Mouse (Mus musculus) neural tube, embryonic 13.5 days (tissue): ENCODE results near the gene Zfp850. TPM values are rescaled to one million over a fixed set of nuclear protein-coding genes. Genes with fewer than 3 reads are reported as not detected.

Experiments used
- ATAC-seq: fragments of 200-750 bp; cut with Nextera tagmentation; 2 replicates; pipeline ENCODE4 v1.8.0; 2017; ENCODE audit warnings: low read depth, mild to moderate bottlenecking, moderate TSS enrichment, moderate library complexity
- H3K27ac ChIP-seq: fragments of 300-500 bp; sonication (generic); replicated peaks from 2 replicates; pipeline ENCODE4 v1.5.1; 2015; ENCODE audit warnings: moderate library complexity, mild to moderate bottlenecking, inconsistent platforms
- H3K27me3 ChIP-seq: fragments of 300-500 bp; sonication (generic); 2 replicates; pipeline ENCODE4 v1.6.1; 2015; ENCODE audit warnings: mild to moderate bottlenecking, inconsistent platforms
- H3K36me3 ChIP-seq: fragments of 300-500 bp; sonication (generic); 2 replicates; pipeline ENCODE4 v1.6.1; 2015; ENCODE audit warnings: mild to moderate bottlenecking, inconsistent platforms
- H3K4me1 ChIP-seq: fragments of 300-500 bp; sonication (generic); replicated peaks from 2 replicates; pipeline ENCODE4 v1.6.1; 2015; ENCODE audit warnings: inconsistent platforms
- H3K4me2 ChIP-seq: fragments of 300-500 bp; sonication (generic); 2 replicates; pipeline ENCODE4 v1.6.1; 2015; ENCODE audit warnings: inconsistent platforms, mild to moderate bottlenecking, moderate library complexity
- H3K4me3 ChIP-seq: fragments of 300-500 bp; sonication (generic); 2 replicates; pipeline ENCODE4 v1.5.1; 2015; ENCODE audit warnings: mild to moderate bottlenecking, inconsistent platforms
- H3K9ac ChIP-seq: fragments of 300-500 bp; sonication (generic); 2 replicates; pipeline ENCODE4 v1.6.1; 2015; ENCODE audit warnings: moderate library complexity, mild to moderate bottlenecking, inconsistent platforms
- H3K9me3 ChIP-seq: fragments of 300-500 bp; sonication (generic); 2 replicates; pipeline ENCODE4 v1.6.1; 2016; ENCODE audit warnings: inconsistent platforms
- WGBS: fragments of 180-500 bp; shearing (Covaris S2); methylation state at CpG from one replicate; pipeline ENCODE4 v1.1.7; 2015; 5-methylcytosine and 5-hydroxymethylcytosine counted together
- polyA plus RNA-seq: library from polyadenylated mRNA; unstranded; fragments of >200 nt; fragmentation: Nextera tagmentation; extraction: Ambion mirVana; gene quantifications from 2 replicates; pipeline ENCODE4 v1.2.1, GENCODE M21; 2015

The Zfp850 gene
- 4.9 and 5.5 TPM in 2 replicates for polyA plus RNA-seq

DNA sequence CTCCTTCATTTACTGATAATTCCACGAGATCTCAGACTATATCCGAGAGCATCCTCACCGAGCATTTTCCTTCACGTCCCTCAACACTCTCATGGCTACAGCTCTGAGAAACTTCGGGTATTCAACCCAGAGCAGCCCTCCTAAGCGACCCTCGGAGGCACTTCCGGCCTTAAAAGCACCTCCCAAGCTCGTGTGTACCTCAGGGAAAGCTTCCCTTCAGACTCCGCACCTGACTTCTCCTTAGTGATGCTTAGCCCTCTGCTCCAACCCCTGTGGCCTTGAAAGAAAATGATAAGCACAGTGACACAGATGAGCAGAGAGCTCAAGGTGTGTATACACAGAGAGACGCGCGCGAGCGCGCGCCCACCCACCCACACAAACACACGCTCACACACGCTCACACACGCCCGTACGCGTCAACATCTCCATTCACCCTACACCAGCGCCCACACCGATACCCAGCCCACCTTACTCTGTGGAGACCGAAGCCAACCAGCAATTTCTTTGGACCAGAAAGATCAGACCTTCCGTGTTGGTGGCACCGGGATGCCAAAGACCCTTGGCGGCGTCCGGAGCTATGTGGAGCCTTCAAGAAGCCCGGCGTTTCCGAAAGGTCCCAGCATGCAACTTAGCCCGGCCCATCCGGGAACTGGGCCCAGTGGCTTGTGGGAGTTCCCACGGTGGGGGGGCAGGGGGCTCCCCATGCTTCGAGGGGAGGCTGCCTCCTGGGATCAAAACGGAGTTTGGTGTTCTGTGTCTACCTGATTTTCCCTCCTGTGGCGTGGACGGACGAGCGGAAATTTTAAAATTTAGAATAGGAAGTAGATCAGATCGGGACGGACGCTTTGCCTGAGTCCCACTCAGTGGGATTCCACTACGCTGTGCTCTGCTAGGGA is at the start of gene Zfp850:
Gene Zfp850, minus strand, starts transcription at position 567 of the 896 bp plus-strand sequence.
- peak within 1 kb of the TSS; percentile 93 for H3K4me2 ChIP-seq
- H3K36me3 ChIP-seq, result peaks cover 16% of the 10 kb centered on the region
- H3K27ac ChIP-seq, result peak within 1 kb of the TSS; percentile 52
- peak within 1 kb of the TSS; percentile 89 for H3K9ac ChIP-seq
- peaks cover 11% of the 10 kb centered on the region for H3K4me1 ChIP-seq
- peaks cover 4% of the 10 kb centered on the region; the same call in 1 of the 2 replicates for H3K27me3 ChIP-seq
- ATAC-seq, result peak; percentile 95
- peak within 1 kb of the TSS; percentile 55 for H3K4me3 ChIP-seq
- WGBS, result under 1% methylated on average over 47 of the region's 47 CpGs
- no peaks in the 10 kb centered on the region for H3K9me3 ChIP-seq

DNA sequence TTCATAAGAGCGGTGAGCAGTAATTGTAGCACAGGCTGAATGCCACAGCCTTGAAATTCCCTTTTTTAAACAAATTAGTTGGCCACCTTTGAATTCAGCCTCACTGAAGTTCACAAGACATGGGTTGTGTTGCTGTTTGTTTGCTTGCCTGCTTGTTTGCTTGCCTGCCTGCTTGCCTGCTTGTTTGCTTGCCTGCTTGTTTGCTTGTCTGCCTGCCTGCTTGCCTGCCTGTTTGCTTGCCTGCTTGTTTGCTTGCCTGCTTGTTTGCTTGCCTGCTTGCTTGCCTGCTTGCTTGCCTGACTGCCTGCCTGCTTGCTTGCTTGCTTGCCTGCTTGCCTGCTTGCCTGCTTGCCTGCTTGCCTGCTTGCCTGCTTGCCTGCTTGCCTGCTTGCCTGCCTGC is 46.1 kb upstream of the Zfp850 start:
- no peak for ATAC-seq
- H3K27me3 ChIP-seq, result 0 out of 2 replicates have a peak, but pooled peaks cover 3% of the 10 kb centered on the region
- H3K9ac ChIP-seq, result no peak overlapping the region
- H3K36me3 ChIP-seq, result no peaks in the 10 kb centered on the region
- no peak overlapping the region for H3K4me3 ChIP-seq
- no peaks in the 10 kb centered on the region for H3K4me1 ChIP-seq
- WGBS, result 93% methylated on average over 1 of the region's 1 CpGs
- H3K27ac ChIP-seq, result no peak overlapping the region
- peaks cover 5% of the 10 kb centered on the region; the same call in 1 of the 2 replicates for H3K9me3 ChIP-seq
- no peak overlapping the region for H3K4me2 ChIP-seq

DNA sequence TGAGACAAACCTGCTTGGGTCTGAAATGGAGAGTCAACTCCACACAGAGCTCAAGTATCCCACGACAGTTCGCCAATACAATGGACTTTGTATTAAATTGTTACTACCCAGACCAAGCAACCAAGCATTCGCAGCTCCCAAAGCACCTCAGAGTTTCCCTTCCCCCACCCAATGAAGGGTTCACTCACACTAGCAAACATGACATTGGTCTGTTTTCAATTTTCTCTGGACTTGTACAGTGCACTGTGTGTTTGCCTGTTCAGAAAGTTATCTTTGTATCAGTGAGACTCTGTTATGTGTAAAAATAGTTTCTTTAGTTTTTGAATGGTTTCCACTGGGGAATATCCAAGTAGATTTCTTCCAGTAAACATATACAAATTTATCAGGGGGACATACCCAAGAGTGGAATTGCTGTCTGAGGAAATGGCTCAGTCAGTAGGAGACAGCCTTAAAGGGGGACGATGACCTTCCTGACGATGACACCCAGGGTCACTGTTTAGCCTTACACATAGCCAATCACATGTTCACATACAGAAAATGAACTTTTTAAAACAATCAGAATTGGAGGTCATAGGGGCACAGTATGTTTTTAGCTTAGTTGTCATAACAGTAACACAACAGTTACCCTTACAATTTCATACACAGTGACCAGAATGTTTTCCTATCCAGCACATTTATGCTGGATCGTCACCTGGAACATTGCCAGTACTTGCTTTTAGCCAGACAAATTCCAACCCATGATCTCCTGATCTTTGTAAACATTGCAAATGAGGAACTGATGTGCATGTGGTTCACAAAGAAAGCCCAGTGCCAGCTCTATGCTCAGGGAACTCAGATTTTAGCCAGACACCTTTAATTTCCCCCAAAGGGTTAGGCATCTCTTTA is 39.4 kb upstream of the Zfp850 start:
- WGBS, result 77% methylated on average over 6 of the region's 6 CpGs
- Histone ChIP-seq H3K27me3 (no peaks in the 10 kb centered on the region), H3K27ac (no peak overlapping the region), H3K4me3 (no peak overlapping the region), H3K9me3 (no peaks in the 10 kb centered on the region), H3K4me2 (no peak overlapping the region), H3K36me3 (peaks cover 6% of the 10 kb centered on the region), H3K9ac (no peak overlapping the region), H3K4me1 (peaks cover 16% of the 10 kb centered on the region)
- ATAC-seq, result no peak

DNA sequence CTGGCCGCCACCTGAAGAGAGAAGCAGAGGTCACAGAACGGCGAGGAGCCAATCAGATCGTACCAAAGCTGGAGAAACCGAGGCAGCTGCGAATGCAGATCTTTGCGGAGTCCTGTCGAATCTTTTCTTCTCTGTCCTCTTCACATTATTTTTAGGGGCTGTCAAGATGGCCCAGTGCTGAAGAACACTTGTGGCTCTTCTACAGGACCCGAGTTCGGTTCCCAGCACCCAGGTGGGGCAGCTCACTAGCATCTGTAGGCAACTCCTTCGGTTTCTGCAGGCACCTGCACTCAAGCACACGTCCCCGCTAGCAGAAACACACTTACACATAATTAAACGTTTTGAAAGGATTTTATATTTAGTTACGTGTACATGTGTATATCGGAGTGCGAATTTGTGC is 36.7 kb upstream of the Zfp850 start:
- ATAC-seq, result no peak
- Histone ChIP-seq H3K4me2 (peak overlapping the region; percentile 41), H3K4me1 (peaks cover 17% of the 10 kb centered on the region), H3K4me3 (peak overlapping the region; percentile 70; the same call in 1 of the 2 replicates), H3K36me3 (peaks cover 32% of the 10 kb centered on the region), H3K9me3 (no peaks in the 10 kb centered on the region), H3K27me3 (no peaks in the 10 kb centered on the region), H3K9ac (peak overlapping the region; percentile 32; the same call in 1 of the 2 replicates), H3K27ac (no peak overlapping the region)
- WGBS, result 60% methylated on average over 17 of the region's 17 CpGs

DNA sequence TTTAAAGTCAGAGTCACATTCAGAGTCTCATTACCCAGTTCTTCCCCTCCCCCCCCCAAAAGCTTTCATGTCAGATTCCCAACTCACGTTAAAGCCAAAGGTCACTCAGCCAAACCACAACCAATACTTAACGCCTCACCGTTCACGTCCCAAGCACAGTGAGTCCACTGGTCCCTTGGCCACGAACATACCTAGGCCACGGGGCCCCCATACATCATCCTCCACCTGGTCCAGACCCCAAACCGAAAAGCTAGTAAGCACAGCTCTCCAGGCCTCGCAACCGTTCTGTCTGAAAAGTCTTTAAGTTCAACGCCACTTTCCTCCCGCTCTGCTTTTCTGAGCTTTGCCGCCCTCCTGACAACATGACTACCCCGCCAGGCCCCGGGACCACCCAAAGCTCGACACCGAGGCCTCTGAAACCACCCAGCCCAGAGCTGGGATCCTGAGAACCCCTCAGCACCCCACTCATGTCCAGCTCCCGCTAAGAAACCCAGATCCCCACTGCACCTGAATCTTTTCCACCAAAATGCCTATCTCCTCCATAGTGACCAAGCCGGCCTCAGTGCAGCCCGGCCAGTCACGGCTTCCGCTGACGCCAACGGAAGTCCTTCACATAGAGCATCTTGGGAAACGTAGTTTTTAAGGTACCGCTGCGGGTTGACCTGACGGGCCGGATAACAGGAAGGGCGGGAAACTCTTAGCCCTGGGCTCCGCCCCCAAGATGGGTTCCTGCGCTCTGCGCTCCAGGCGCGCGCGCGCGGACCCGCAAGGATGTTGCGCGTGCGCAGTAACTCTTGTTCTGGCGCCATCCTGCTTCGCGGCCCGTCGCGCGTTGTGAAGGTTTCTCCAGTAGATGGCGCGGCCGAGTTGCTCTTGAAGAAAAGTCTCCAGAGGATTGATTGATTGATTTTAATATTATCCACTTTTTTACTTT is 35.8 kb upstream of the Zfp850 start, which contains the start of gene Psmc4:
Gene Psmc4, minus strand, starts transcription at position 626 of the 934 bp plus-strand sequence.
- WGBS, result under 1% methylated on average over 52 of the region's 52 CpGs
- H3K27ac ChIP-seq, result 0 out of 2 replicates have a peak within 1 kb of the TSS, but pooled peaks have one; percentile 10

DNA sequence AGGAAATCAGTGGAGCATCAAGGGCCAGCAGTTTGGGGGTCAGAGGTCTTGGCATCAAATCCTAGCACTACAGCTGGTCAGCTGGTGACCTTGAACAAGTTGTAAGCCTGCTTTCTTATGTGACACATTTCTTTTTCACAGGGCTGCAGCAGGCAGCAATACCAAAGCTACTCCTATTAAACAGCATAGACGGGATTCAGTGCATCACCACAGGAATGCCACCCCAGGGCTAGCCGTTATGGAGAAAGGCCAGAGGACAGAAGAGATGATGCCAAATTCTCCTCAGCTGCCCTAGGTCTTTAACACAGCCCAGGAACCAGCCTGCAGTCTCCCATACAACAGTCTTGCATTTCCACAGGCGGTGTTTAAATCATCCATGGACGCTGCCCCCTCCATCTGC is 30.6 kb upstream of the Zfp850 start:
- no peaks in the 10 kb centered on the region for H3K27me3 ChIP-seq
- ATAC-seq, result no peak
- H3K27ac ChIP-seq, result no peak overlapping the region
- H3K9ac ChIP-seq, result no peak overlapping the region
- H3K4me3 ChIP-seq, result no peak overlapping the region
- peaks cover 12% of the 10 kb centered on the region for H3K4me1 ChIP-seq
- no peaks in the 10 kb centered on the region for H3K9me3 ChIP-seq
- WGBS, result 91% methylated on average over 4 of the region's 4 CpGs
- H3K4me2 ChIP-seq, result no peak overlapping the region
- H3K36me3 ChIP-seq, result peaks cover 93% of the 10 kb centered on the region

More for the DNA sequence above, 35.8 kb upstream of the Zfp850 start, which contains the start of gene Psmc4:
- peaks cover 41% of the 10 kb centered on the region for H3K36me3 ChIP-seq
- ATAC-seq, result peak; percentile 97
- H3K27me3 ChIP-seq, result no peaks in the 10 kb centered on the region
- peak within 1 kb of the TSS; percentile 85 for H3K9ac ChIP-seq
- H3K9me3 ChIP-seq, result no peaks in the 10 kb centered on the region
- H3K4me2 ChIP-seq, result peak within 1 kb of the TSS; percentile 89
- H3K4me3 ChIP-seq, result peak within 1 kb of the TSS; percentile 70
- peaks cover 17% of the 10 kb centered on the region for H3K4me1 ChIP-seq

DNA sequence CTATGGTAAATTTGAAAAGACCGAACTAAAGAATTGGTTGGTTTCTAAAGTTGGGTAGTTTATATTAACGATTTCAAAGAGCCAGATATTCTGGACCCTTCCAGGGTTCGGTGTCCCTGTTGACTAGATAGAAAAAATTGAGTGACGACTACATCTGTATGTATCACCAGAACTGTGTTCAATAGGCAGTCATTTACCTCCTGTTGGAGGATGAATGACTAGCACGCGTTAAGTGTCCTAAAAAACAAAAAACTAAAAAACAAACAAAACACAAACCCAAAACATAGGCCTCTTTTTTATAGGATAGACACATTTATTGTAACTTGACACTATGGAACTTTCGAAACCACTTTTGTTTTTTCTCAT is 513 bp upstream of the Zfp850 start:
- Histone ChIP-seq H3K27me3 (peaks cover 4% of the 10 kb centered on the region; the same call in 1 of the 2 replicates), H3K4me1 (peaks cover 11% of the 10 kb centered on the region), H3K9ac (peak overlapping the region; percentile 89), H3K27ac (peak overlapping the region; percentile 52; the same call in 1 of the 2 replicates), H3K4me3 (peak overlapping the region; percentile 55), H3K9me3 (no peaks in the 10 kb centered on the region), H3K36me3 (peaks cover 11% of the 10 kb centered on the region), H3K4me2 (peak overlapping the region; percentile 93)
- peak; percentile 41; the same call in 1 of the 2 replicates for ATAC-seq
- 20% methylated on average over 7 of the region's 7 CpGs for WGBS

DNA sequence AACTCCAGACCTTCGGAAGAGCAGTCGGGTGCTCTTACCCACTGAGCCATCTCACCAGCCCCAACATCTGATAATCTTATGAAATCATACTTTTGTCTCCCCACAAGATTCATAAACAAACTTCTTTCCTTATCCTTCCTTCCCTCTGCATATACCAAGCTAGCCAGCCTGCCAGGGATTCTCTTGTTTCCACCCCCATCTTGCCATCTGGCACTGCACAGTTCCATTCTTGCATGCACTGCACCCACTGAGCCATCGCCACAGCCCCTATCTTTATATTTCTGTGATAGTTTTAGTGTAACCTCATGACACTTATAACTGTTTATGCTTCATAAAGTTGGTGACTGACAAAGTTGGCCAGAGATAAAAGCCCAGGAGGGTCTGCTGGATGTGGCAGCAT is 3.6 kb downstream of the Zfp850 start:
- Histone ChIP-seq H3K4me3 (no peak overlapping the region), H3K4me2 (no peak overlapping the region), H3K36me3 (peaks cover 46% of the 10 kb centered on the region), H3K9me3 (no peaks in the 10 kb centered on the region), H3K27me3 (peaks cover 4% of the 10 kb centered on the region; the same call in 1 of the 2 replicates), H3K4me1 (peaks cover 11% of the 10 kb centered on the region), H3K9ac (no peak overlapping the region), H3K27ac (no peak overlapping the region)
- 98% methylated on average over 3 of the region's 3 CpGs for WGBS
- ATAC-seq, result no peak

DNA sequence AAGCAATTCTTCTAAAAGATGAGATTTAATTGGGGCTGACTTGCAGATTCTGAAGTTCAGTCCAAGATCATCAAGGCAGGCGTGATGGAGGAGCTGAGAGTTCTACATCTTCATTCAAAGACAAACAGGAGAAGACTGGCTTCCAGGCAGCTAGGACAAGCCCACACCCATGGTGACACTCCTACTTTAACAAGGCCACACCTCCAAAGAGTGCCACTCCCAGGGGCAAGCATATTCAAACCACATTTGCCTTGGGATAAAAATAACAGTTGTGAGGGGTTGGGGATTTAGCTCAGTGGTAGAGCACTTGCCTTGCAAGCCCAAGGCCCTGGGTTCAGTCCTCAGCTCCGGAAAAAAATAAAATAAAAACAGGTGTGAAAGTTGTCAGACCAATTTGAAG is 31.7 kb downstream of the Zfp850 start:
- 86% methylated on average over 2 of the region's 2 CpGs for WGBS
- no peak for ATAC-seq
- H3K4me3 ChIP-seq, result no peak overlapping the region
- H3K4me1 ChIP-seq, result peaks cover 14% of the 10 kb centered on the region
- H3K27ac ChIP-seq, result no peak overlapping the region
- no peak overlapping the region for H3K4me2 ChIP-seq
- H3K9me3 ChIP-seq, result peaks cover 41% of the 10 kb centered on the region
- H3K9ac ChIP-seq, result no peak overlapping the region
- no peaks in the 10 kb centered on the region for H3K27me3 ChIP-seq
- peaks cover 28% of the 10 kb centered on the region for H3K36me3 ChIP-seq

DNA sequence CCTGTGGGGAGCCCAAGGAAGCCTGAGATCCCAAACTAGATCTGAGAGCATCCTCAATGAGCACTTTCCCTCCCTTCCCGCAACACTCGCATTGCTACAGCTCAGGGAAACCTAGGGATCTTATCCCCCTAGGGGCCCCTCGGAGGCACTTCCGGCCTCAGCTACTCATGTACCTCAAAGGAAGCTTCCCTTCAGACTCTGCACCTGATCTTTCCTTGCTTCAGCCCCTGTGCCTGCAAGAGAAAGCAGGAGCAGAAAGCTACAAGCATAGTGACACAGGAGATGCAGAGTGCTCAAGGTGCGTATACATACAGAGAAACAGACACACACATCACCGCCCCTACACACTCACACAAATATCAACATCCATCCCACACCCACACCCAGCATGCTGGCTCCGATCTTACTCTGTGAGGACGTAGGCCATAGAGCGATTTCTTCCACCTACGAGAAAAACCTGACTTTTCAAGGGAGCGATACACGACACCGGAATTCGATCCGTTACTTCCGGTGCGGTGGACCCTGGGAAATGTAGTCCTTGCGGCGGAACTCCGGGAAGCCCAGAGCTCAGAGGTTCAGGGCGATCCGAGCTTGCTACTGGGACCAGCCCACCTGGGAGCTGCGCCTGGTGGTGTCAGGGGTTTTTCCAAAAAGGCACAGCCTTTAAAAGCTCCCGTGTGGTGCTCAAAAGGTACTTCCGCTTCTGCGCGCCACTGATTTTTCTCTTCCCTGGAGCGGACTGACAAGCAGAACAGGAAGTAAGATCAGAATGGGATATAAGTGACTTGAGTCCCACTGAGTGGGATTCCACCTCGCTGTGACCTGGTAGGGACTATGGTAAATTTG is 35.0 kb downstream of the Zfp850 start, which contains the start of gene Zfp780b:
Gene Zfp780b, minus strand, starts transcription at position 489 of the 846 bp plus-strand sequence.
- peak within 1 kb of the TSS; percentile 78 for H3K4me3 ChIP-seq
- H3K27me3 ChIP-seq, result no peaks in the 10 kb centered on the region
- WGBS, result under 1% methylated on average over 29 of the region's 29 CpGs
- H3K9me3 ChIP-seq, result peaks cover 13% of the 10 kb centered on the region
- H3K4me1 ChIP-seq, result peaks cover 17% of the 10 kb centered on the region
- H3K4me2 ChIP-seq, result peak within 1 kb of the TSS; percentile 93
- H3K9ac ChIP-seq, result peak within 1 kb of the TSS; percentile 88
- peaks cover 23% of the 10 kb centered on the region for H3K36me3 ChIP-seq
- peak within 1 kb of the TSS; percentile 59 for H3K27ac ChIP-seq
- ATAC-seq, result peak; percentile 91
